Mouse (Mus musculus) hindbrain, embryonic 14.5 days (tissue): ENCODE results near the gene Trpv4. TPM values are rescaled to one million over a fixed set of nuclear protein-coding genes. Genes with fewer than 3 reads are reported as not detected.

Experiments used
- ATAC-seq: fragments of 200-750 bp; cut with Nextera tagmentation; 2 replicates; pipeline ENCODE4 v1.8.0; 2017; ENCODE audit warnings: moderate number of reproducible peaks, mild to moderate bottlenecking, moderate TSS enrichment, moderate library complexity; ENCODE audit not compliant: low FRiP score
- DNase-seq: peaks from one replicate; pipeline ENCODE4 v3.0.0-alpha.2; 2015; ENCODE audit warnings: low spot score
- H3K27ac ChIP-seq: fragments of 300-500 bp; sonication (generic); 2 replicates; pipeline ENCODE4 v1.5.1; 2014; ENCODE audit warnings: mild to moderate bottlenecking, moderate library complexity
- H3K27me3 ChIP-seq: fragments of 300-500 bp; sonication (generic); 2 replicates; pipeline ENCODE4 v1.6.1; 2014; ENCODE audit warnings: mild to moderate bottlenecking, low read length, mixed read lengths; ENCODE audit not compliant: control insufficient read depth, insufficient read depth
- H3K36me3 ChIP-seq: fragments of 300-500 bp; sonication (generic); replicated peaks from 2 replicates; pipeline ENCODE4 v1.6.1; 2014; ENCODE audit not compliant: control insufficient read depth, insufficient read depth
- H3K4me1 ChIP-seq: fragments of 300-500 bp; sonication (generic); replicated peaks from 2 replicates; pipeline ENCODE4 v1.6.1; 2014; ENCODE audit warnings: antibody characterized with exemption, low read length, mixed read lengths; ENCODE audit not compliant: control insufficient read depth, insufficient read depth
- H3K4me2 ChIP-seq: fragments of 300-500 bp; sonication (generic); replicated peaks from 2 replicates; pipeline ENCODE4 v1.6.1; 2014; ENCODE audit warnings: mild to moderate bottlenecking, moderate library complexity
- H3K4me3 ChIP-seq: fragments of 300-500 bp; sonication (generic); replicated peaks from 2 replicates; pipeline ENCODE4 v1.5.1; 2014; ENCODE audit warnings: mild to moderate bottlenecking, low read length
- H3K9ac ChIP-seq: fragments of 300-500 bp; sonication (generic); 2 replicates; pipeline ENCODE4 v1.6.1; 2014
- H3K9me3 ChIP-seq: fragments of 300-500 bp; sonication (generic); 2 replicates; pipeline ENCODE4 v1.6.1; 2016; ENCODE audit warnings: low read length; ENCODE audit not compliant: control insufficient read depth
- WGBS: fragments of 180-500 bp; shearing (Covaris S2); extraction: QIAGEN DNeasy Blood & Tissue Kit; methylation state at CpG from one replicate; pipeline ENCODE4 v1.1.7; 2014; 5-methylcytosine and 5-hydroxymethylcytosine counted together
- polyA plus RNA-seq: library from polyadenylated mRNA; unstranded; fragments of >200 nt; fragmentation: Nextera tagmentation; extraction: Ambion mirVana; gene quantifications from 2 replicates; pipeline ENCODE4 v1.2.1, GENCODE M21; 2014

The Trpv4 gene
- polyA plus RNA-seq, 1 experiment from 2014 or later = 1.4 TPM

DNA sequence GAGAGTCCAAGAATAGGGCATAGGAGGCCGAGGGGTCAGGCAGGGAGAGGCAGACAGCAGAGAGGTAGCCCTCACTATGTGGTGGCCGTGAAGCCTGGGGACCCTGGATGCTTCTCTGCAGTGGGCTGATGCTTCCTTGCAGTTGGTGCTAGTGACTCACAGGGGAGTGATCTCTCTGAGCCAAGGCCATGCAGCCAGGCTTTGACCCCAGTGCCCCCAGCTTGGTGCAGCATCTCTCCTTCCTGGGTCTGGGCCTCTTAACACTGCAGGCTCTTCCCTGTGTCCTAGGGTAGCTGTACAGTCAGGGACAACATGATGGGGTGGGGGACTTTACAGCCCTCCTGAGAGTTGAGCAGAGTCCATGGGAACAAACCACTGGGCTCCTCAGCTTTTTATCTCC lies 68.8 kb downstream of the Trpv4 start:
- Histone ChIP-seq H3K27ac (no peak overlapping the region), H3K9ac (0 out of 2 replicates have a peak overlapping the region, but pooled peaks have one; percentile 41), H3K27me3 (no peaks in the 10 kb centered on the region), H3K4me1 (peaks cover 71% of the 10 kb centered on the region), H3K36me3 (no peaks in the 10 kb centered on the region; the same call in 1 of the 2 replicates), H3K4me2 (no peak overlapping the region), H3K4me3 (no peak overlapping the region), H3K9me3 (no peaks in the 10 kb centered on the region)
- 33% methylated on average over 2 of the region's 2 CpGs for WGBS
- ATAC-seq (peak; percentile 5; the same call in 1 of the 2 replicates), DNase-seq (no peak)

DNA sequence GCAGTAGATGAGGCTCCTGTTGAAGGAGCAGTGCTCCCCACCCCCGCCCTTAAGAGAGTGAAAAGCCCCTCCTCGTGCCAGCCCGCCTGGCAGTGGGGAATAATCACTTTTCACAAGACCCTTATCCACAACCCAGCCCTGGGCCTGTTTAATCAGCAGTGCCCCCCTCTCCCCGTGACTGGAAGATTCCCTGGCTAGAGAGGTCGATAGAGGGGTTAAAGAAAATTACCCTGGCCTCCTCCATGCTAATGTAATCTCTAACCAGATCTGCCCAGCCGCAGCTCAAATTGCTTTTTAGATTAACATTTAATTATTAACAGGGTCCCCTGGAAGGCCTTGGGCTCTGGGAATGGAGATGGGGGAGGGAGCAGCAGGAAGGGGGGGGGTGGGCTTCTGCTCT lies 69.2 kb downstream of the Trpv4 start:
- DNase-seq (no peak), ATAC-seq (peak; percentile 9; the same call in 1 of the 2 replicates)
- no peak overlapping the region for H3K4me3 ChIP-seq
- H3K36me3 ChIP-seq = no peaks in the 10 kb centered on the region
- peak overlapping the region; percentile 62 for H3K27ac ChIP-seq
- 0 out of 2 replicates have a peak overlapping the region, but pooled peaks have one; percentile 8 for H3K9ac ChIP-seq
- no peaks in the 10 kb centered on the region for H3K27me3 ChIP-seq
- peaks cover 75% of the 10 kb centered on the region for H3K4me1 ChIP-seq
- H3K9me3 ChIP-seq = no peaks in the 10 kb centered on the region
- H3K4me2 ChIP-seq = no peak overlapping the region
- 21% methylated on average over 6 of the region's 6 CpGs for WGBS

DNA sequence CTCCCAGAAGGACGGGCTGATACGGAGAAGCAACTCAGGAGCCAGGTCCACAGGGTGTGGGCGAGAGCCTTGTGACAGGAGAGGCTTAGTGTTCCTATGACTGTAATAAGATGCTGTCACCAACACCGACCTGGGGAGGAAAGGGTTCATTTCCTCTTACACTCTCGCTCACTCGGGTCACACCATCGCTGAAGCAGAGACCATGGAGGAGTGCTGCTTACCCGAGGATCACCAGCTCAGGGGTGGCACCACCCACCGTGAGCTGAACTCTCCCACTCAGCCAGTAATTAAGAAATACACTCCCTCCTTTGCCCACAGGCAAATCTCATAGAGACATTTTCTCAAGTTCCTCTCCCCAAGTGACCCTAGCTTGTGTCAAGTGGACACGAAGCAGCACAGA lies 69.8 kb downstream of the Trpv4 start:
- ATAC-seq = no peak
- H3K4me3 ChIP-seq = no peak overlapping the region
- no peaks in the 10 kb centered on the region for H3K36me3 ChIP-seq
- no peaks in the 10 kb centered on the region for H3K9me3 ChIP-seq
- no peak for DNase-seq
- WGBS = 50% methylated on average over 10 of the region's 10 CpGs
- H3K9ac ChIP-seq = 0 out of 2 replicates have a peak overlapping the region, but pooled peaks have one; percentile 8
- H3K27me3 ChIP-seq = no peaks in the 10 kb centered on the region
- no peak overlapping the region for H3K4me2 ChIP-seq
- peaks cover 78% of the 10 kb centered on the region for H3K4me1 ChIP-seq
- peak overlapping the region; percentile 62 for H3K27ac ChIP-seq

DNA sequence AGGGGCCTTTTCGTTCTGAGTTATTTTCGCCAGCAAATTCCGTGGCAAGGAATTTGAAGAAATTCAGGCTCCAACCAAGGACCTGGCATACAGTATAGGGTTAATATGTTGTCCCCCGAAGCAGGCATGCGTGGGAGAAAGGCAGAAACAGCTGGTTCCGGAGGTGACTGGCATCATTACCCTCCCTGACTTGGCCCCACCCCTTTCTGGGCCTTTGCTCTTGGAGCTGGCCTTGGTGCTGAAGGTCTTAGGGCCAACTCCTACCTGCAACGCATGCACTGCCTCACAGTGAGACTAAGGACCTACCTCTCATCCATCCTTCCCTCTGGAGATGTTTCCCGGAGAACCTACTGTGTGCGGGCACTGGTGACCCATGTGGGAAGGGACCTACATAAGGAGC lies 70.3 kb downstream of the Trpv4 start:
- Histone ChIP-seq H3K36me3 (no peaks in the 10 kb centered on the region), H3K4me1 (peaks cover 78% of the 10 kb centered on the region), H3K27me3 (no peaks in the 10 kb centered on the region), H3K27ac (no peak overlapping the region), H3K9me3 (no peaks in the 10 kb centered on the region), H3K4me3 (no peak overlapping the region), H3K4me2 (no peak overlapping the region), H3K9ac (no peak overlapping the region)
- 43% methylated on average over 9 of the region's 9 CpGs for WGBS
- no peak for DNase-seq
- ATAC-seq = no peak

DNA sequence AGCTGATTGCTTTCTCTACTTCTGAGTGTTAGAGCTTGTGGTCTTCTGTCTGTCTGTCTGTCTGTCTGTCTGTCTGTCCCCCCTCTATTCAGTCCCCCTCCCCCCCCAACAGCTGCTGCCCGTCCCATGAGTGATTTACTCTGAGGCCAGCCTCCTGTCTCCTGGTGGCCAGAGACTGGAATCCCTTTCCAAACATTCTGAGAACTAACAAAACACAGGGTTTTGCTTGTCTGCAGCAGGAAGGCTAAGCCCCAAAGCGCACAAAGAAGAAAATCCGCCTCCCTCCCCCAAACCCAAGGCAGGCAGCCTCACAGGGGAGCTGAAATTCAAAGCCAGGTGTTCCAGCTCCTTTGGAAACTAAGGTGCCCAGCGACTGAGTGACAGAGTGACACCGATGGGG lies 72.5 kb downstream of the Trpv4 start:
- Histone ChIP-seq H3K9ac (no peak overlapping the region), H3K4me2 (no peak overlapping the region)
- 12% methylated on average over 5 of the region's 5 CpGs for WGBS

DNA sequence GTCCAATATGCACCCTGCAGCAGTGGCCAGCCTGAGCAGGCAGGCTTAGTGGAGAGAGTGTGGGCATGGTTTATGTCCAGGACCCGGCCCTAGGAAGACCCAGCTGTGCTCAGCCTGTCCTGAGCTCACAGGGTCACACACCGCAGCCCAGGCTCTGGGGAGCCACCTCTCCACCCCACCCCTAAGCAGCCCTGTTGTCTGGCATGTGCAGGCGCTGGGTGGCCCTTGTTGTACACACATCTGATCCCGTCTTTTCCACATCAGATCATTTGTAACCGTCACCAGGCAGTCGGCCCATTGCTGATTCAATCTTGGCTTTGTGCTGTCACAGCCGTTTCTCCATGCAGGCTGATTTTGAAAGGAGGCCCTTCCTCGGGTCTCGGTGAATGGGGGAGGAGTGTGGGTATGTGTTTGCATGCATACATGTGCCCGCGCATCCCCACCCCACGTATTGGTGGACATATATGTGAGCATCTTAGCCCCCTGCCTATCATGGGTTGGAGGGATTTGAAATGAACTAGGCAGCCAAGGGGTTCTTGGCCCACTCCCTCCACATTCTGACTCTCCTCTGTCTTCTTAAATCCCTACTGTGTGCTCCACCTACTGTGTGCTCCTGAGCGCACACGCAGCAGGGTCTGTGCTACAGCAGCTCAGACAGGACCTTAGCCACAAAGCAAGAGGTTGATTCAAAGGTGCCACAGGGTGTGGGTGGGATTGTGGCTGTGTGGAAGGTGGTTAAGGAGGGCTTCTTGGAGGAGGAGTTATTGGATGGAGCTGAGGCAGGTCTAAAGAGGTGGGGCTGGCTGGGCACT lies 73.7 kb downstream of the Trpv4 start:
- no peak for DNase-seq
- Histone ChIP-seq H3K4me1 (peaks cover 54% of the 10 kb centered on the region), H3K4me3 (no peak overlapping the region), H3K4me2 (no peak overlapping the region), H3K27ac (0 out of 2 replicates have a peak overlapping the region, but pooled peaks have one; percentile 3), H3K9me3 (no peaks in the 10 kb centered on the region), H3K36me3 (no peaks in the 10 kb centered on the region), H3K9ac (peak overlapping the region; percentile 24; the same call in 1 of the 2 replicates), H3K27me3 (no peaks in the 10 kb centered on the region)
- ATAC-seq = 0 out of 2 replicates have a peak, but pooled peaks have one; percentile 9
- 26% methylated on average over 14 of the region's 14 CpGs for WGBS

More for the DNA sequence above, 72.5 kb downstream of the Trpv4 start:
- Histone ChIP-seq H3K4me3 (no peak overlapping the region), H3K36me3 (no peaks in the 10 kb centered on the region), H3K27me3 (no peaks in the 10 kb centered on the region), H3K4me1 (peaks cover 61% of the 10 kb centered on the region), H3K9me3 (no peaks in the 10 kb centered on the region), H3K27ac (no peak overlapping the region)
- DNase-seq (no peak), ATAC-seq (no peak)

DNA sequence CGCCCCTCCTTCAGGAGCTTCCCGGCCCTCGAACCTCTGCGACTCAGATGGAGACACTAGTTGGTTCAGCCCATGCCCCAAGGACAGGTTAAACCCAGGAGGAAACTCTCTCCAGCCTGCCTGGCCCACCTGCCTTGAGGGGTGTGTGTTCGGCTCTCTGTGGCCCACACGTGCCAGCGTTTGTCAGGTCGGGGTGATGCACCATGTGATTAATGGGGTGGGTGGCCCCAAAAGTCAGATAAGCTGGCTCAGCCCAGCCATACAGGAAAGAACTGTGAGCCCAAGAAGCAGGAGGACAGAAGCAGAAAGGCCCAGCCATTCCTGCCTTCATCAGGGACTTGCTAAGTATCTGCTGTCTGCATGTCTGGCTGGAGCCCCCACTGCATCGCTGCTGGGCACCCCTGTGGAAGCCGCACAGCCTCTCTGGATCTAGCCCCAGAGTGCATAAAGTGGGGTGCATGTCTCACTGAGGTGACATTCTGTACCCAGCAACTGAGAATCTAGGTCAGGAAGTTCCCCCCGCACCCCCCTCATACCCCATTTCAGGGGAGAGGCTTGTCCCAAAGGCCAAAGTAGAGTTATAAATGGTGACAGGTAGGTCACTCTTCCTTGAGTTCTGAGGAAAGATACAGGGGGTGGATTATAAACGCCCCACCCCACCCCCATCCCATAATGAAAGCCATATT lies 74.6 kb downstream of the Trpv4 start:
- Histone ChIP-seq H3K36me3 (no peaks in the 10 kb centered on the region), H3K4me3 (no peak overlapping the region), H3K9me3 (no peaks in the 10 kb centered on the region), H3K9ac (no peak overlapping the region), H3K27me3 (no peaks in the 10 kb centered on the region), H3K4me2 (no peak overlapping the region), H3K27ac (0 out of 2 replicates have a peak overlapping the region, but pooled peaks have one; percentile 38), H3K4me1 (peaks cover 46% of the 10 kb centered on the region)
- DNase-seq (no peak), ATAC-seq (no peak)
- WGBS = 74% methylated on average over 12 of the region's 12 CpGs

DNA sequence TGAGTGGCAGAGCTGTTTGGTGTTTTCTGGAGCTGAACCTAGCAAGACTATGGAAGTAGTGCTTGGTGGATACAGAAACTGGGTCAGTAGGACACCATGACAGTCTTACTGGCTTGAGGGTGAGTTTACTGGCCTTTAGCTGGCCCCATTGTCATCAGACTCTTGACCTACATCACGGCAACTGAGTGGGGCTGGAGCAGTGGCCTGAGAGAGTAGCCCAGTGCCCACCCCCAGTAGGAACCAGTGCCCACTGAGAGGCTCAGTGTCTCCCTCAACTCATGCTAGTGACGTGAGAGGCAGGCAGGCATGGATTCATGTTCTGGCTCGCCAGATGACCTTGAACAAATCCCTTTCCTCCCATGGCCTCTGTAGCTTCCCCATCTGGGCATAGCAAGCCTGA lies 75.2 kb downstream of the Trpv4 start:
- no peak for ATAC-seq
- Histone ChIP-seq H3K4me1 (peaks cover 48% of the 10 kb centered on the region), H3K27ac (no peak overlapping the region), H3K9ac (no peak overlapping the region), H3K36me3 (no peaks in the 10 kb centered on the region), H3K4me3 (no peak overlapping the region), H3K27me3 (no peaks in the 10 kb centered on the region), H3K4me2 (no peak overlapping the region), H3K9me3 (no peaks in the 10 kb centered on the region)
- DNase-seq = no peak
- WGBS = 69% methylated on average over 3 of the region's 3 CpGs

DNA sequence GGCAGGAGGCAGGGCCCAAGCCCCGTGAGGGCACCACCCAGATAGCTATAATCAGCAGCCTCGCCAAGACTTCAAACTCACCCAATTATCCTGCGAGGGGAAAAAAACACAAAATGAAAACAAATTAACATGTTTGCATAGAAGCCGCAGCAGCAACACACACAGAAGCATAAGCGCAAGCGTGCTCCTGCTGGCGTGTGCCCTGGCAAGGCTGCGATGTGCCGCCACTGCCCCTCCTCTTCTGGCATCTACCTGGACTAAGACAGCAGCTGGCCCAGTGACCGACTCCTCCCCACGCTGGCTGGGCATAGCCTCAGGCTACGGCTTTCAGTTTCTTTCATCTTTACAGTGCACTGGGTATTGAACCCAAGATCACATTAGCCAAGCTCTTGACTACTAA lies 76.7 kb downstream of the Trpv4 start:
- no peak for ATAC-seq

More for the DNA sequence above, 76.7 kb downstream of the Trpv4 start:
- 60% methylated on average over 12 of the region's 12 CpGs for WGBS
- no peak for DNase-seq
- Histone ChIP-seq H3K27ac (0 out of 2 replicates have a peak overlapping the region, but pooled peaks have one; percentile 22), H3K4me3 (no peak overlapping the region), H3K9ac (no peak overlapping the region), H3K4me2 (0 out of 2 replicates have a peak overlapping the region, but pooled peaks have one; percentile 19), H3K27me3 (no peaks in the 10 kb centered on the region), H3K9me3 (no peaks in the 10 kb centered on the region), H3K4me1 (peaks cover 59% of the 10 kb centered on the region), H3K36me3 (no peaks in the 10 kb centered on the region)
